9 mouse cellular contexts compared by ENCODE assay signal in the genomic region with DNA sequence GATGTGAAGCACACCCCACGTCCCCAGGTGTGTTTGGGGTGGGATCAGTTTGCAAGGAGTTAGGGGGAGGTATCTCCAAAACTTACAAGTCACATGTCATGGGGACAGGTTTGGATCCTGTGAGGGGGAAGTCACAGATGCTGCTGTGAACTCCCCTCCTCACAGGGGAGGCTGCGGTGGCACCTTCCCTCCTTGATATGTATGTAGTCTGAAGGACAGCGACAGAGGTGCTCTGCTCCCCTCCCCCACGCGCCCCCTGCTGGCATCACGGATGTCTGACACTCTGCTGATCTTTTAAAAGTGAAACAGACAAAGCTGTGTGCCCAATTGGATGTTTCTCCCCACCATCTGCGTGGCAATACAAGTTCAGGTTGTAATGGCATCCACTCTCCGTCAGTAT. TPM values are rescaled to one million over a fixed set of nuclear protein-coding genes. Genes with fewer than 3 reads are reported as not detected.
DNase-seq lines count a peak whose midpoint lies in the region; ATAC-seq and TF ChIP-seq lines count a peak whose summit lies in the region.
"Had no signal": no experiment of that assay in that cellular context is flagged by ENCODE, and none has a peak within 500 bp of the region (broad histone marks: within the 10 kb centered on the region; RNA-seq: fewer than 3 reads in every experiment).

No protein-coding gene starts in this region.

- peak; percentile 54 for DNase-seq in kidney, adult 18-20 months
- no peak for DNase-seq in kidney, adult 11 months
- no peak for DNase-seq in Patski (ENCODE audit: low read depth, low spot score)
- DNase-seq in hindbrain, embryonic 11.5 days (ENCODE audit: low spot score), result peak; percentile 76
- peak; percentile 92 for DNase-seq in thymus, postnatal 4 days

- ATAC-seq in Patski, result no peak
- ATAC-seq in erythroblast, adult 5-6 weeks (replicated peaks; ENCODE audit: low FRiP score, poor library complexity, severe bottlenecking), result peak; percentile 82
- ATAC-seq in hindbrain, embryonic 11.5 days (ENCODE audit: low FRiP score), result peak; percentile 59
- ATAC-seq in liver, embryonic 15.5 days (ENCODE audit: insufficient read depth), result no peak
- peak; percentile 45 for ATAC-seq in neural tube, embryonic 12.5 days (ENCODE audit: low FRiP score, low read depth)

- TF ChIP-seq CTCF in Patski (IDR thresholded peaks at IDR 0.05), result peak; percentile 77

- CTCF ChIA-PET in Patski (lab: Charles Lee), result interaction anchor here (0.8 to 1.8 kb wide), 8 partner anchors 11 to 187 kb away, joined by 3 to 6 read pairs (median 4); no protein-coding TSS in a partner anchor

- no peak overlapping the region for H3K27ac ChIP-seq in hindbrain, embryonic 11.5 days (ENCODE audit: low read depth, low read length)
- H3K27ac ChIP-seq in liver, embryonic 15.5 days (replicated peaks), result no peak overlapping the region
- no peak overlapping the region for H3K27ac ChIP-seq in neural tube, embryonic 12.5 days
- H3K27ac ChIP-seq: limb, embryonic 15.5 days had no signal

- no peak overlapping the region for H3K4me2 ChIP-seq in hindbrain, embryonic 11.5 days (replicated peaks; ENCODE audit: low read depth, low read length)
- H3K4me2 ChIP-seq in liver, embryonic 15.5 days, result 0 out of 2 replicates have a peak overlapping the region, but pooled peaks have one; percentile 8
- no peak overlapping the region for H3K4me2 ChIP-seq in neural tube, embryonic 12.5 days (replicated peaks)
- H3K4me2 ChIP-seq: limb, embryonic 15.5 days had no signal

- 22% methylated on average over 8 of the region's 8 CpGs for WGBS in hindbrain, embryonic 11.5 days
- WGBS in liver, embryonic 15.5 days (ENCODE audit: insufficient replicate concordance), result 27% methylated on average over 8 of the region's 8 CpGs
- WGBS in neural tube, embryonic 12.5 days, result 27% methylated on average over 8 of the region's 8 CpGs

- H3K9ac ChIP-seq in hindbrain, embryonic 11.5 days (ENCODE audit: low read depth, low read length), result no peak overlapping the region
- H3K9ac ChIP-seq in liver, embryonic 15.5 days, result no peak overlapping the region
- no peak overlapping the region for H3K9ac ChIP-seq in neural tube, embryonic 12.5 days
- H3K9ac ChIP-seq: limb, embryonic 15.5 days had no signal

- H3K36me3 ChIP-seq in hindbrain, embryonic 11.5 days (ENCODE audit: control insufficient read depth, insufficient read depth, low read length), result no peaks in the 10 kb centered on the region
- H3K36me3 ChIP-seq in liver, embryonic 15.5 days (replicated peaks), result no peaks in the 10 kb centered on the region
- no peaks in the 10 kb centered on the region for H3K36me3 ChIP-seq in neural tube, embryonic 12.5 days
- H3K36me3 ChIP-seq: limb, embryonic 15.5 days had no signal

- no peaks in the 10 kb centered on the region for H3K4me1 ChIP-seq in hindbrain, embryonic 11.5 days (replicated peaks; ENCODE audit: control insufficient read depth, insufficient read depth, low read length)
- peaks cover 7% of the 10 kb centered on the region; the same call in 1 of the 2 replicates for H3K4me1 ChIP-seq in liver, embryonic 15.5 days (replicated peaks)
- no peaks in the 10 kb centered on the region for H3K4me1 ChIP-seq in neural tube, embryonic 12.5 days
- H3K4me1 ChIP-seq: limb, embryonic 15.5 days had no signal

- no peaks in the 10 kb centered on the region for H3K27me3 ChIP-seq in Patski
- H3K27me3 ChIP-seq in hindbrain, embryonic 11.5 days (ENCODE audit: control insufficient read depth, insufficient read depth, low read length), result no peaks in the 10 kb centered on the region
- H3K27me3 ChIP-seq in liver, embryonic 15.5 days, result no peaks in the 10 kb centered on the region
- H3K27me3 ChIP-seq in neural tube, embryonic 12.5 days (replicated peaks), result no peaks in the 10 kb centered on the region
- H3K27me3 ChIP-seq: limb, embryonic 15.5 days had no signal

- POLR2A ChIA-PET in Patski (lab: Charles Lee), result interaction anchor here (0.7 to 1.1 kb wide), 2 partner anchors 10 to 23 kb away, joined by 3 to 7 read pairs; no protein-coding TSS in a partner anchor

- no peaks in the 10 kb centered on the region for H3K9me3 ChIP-seq in hindbrain, embryonic 11.5 days (ENCODE audit: control insufficient read depth, low read length)
- H3K9me3 ChIP-seq in liver, embryonic 15.5 days (replicated peaks), result no peaks in the 10 kb centered on the region
- H3K9me3 ChIP-seq in neural tube, embryonic 12.5 days, result no peaks in the 10 kb centered on the region
- H3K9me3 ChIP-seq: limb, embryonic 15.5 days had no signal

- in situ Hi-C loops in Patski (cut with MboI; ENCODE audit: low pct_unique_long_range_greater_than_20kb), result no loop called here

- H3K4me3 ChIP-seq in hindbrain, embryonic 11.5 days (ENCODE audit: low read depth, low read length), result no peak overlapping the region
- H3K4me3 ChIP-seq in liver, embryonic 15.5 days (replicated peaks), result no peak overlapping the region
- H3K4me3 ChIP-seq in neural tube, embryonic 12.5 days, result no peak overlapping the region
- H3K4me3 ChIP-seq: limb, embryonic 15.5 days had no signal

RNA-seq across cellular contexts. Expression of a gene that starts 35.5 kb away (rescaled TPM):
- polyA plus RNA-seq in Patski (2021), result 12.8 TPM
- total RNA-seq in erythroblast, adult 5-6 weeks (2015; ENCODE audit: low replicate concordance), result 1.9 and 7.3 TPM in 2 replicates
- total RNA-seq in erythroblast, adult 5-6 weeks (2017; ENCODE audit: low replicate concordance), result 7.2 and 11.5 TPM in 2 replicates
- polyA plus RNA-seq in hindbrain, embryonic 11.5 days (2014; fragmentation: Nextera tagmentation; extraction: Ambion mirVana), result 7.2 and 7.6 TPM in 2 replicates
- polyA plus RNA-seq in liver, embryonic 15.5 days (2015; fragmentation: Nextera tagmentation; extraction: Ambion mirVana), result 7.8 and 8.3 TPM in 2 replicates
- 8.4 and 8.8 TPM in 2 replicates for polyA plus RNA-seq in neural tube, embryonic 12.5 days (2016; fragmentation: Nextera tagmentation; extraction: Ambion mirVana)

Comparison
In these comparisons a context has a peak if more than half of its experiments do, and no peak if none do; other contexts are left out.
1. DNase-seq: peak in kidney, adult 18-20 months (single experiment), hindbrain, embryonic 11.5 days (single experiment) and thymus, postnatal 4 days (single experiment); none in kidney, adult 11 months (single experiment) and Patski (single experiment).
2. ATAC-seq: peak in erythroblast, adult 5-6 weeks (single experiment), hindbrain, embryonic 11.5 days (single experiment) and neural tube, embryonic 12.5 days (single experiment); none in Patski (single experiment) and liver, embryonic 15.5 days (single experiment).